Mouse (Mus musculus) olfactory bulb, adult 2 months (tissue): Measurements from ENCODE around the gene Panx3.

Experiments
- CTCF ChIP-seq: fragments of 200-500 bp; IDR thresholded peaks from 2 replicates; pipeline ENCODE4 v1.5.1; 2012; ENCODE audit warnings: low read depth, mild to moderate bottlenecking, low read length, moderate library complexity; ENCODE audit not compliant: insufficient read depth
- POLR2A ChIP-seq: fragments of 200-500 bp; IDR thresholded peaks from 2 replicates; pipeline ENCODE4 v1.6.1; 2012; ENCODE audit warnings: mild to moderate bottlenecking, low read depth, low read length, moderate library complexity; ENCODE audit not compliant: insufficient read depth

DNA sequence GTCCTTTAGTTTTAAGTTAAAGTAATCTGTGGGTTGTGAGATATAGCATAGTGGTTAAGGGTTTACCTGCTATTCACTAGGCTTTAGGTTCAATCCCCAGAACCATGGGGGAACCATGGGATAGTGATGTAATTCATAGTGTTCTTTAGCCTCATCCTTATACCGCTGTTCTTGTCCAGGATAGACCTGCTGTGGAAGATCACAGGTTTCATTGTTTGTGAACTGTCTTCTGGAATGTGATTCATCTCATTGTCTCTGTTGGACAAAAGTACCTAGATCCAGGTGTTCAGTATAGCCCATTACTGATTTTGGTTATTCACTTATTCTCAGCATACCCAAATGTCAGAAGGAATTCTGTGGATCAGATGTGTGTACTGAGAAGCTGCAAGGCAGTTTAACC is 41.8 kb downstream of the Panx3 start:
- TF ChIP-seq POLR2A (no peak), CTCF (no peak)
